Mouse (Mus musculus) urinary bladder, adult 2 months (tissue): ENCODE results near the gene 1700022I11Rik. TPM values are rescaled to one million over a fixed set of nuclear protein-coding genes. Genes with fewer than 3 reads are reported as not detected.

ENCODE experiments used
- polyA plus RNA-seq: library from polyadenylated mRNA; depleted of rRNA; stranded (reverse); fragments of >200 nt; gene quantifications from 2 replicates; pipeline ENCODE4 v1.2.3, GENCODE M21; 2012; rRNA removed

The 1700022I11Rik gene
- polyA plus RNA-seq, 1 experiment, result not detected

Other genes with a start within 250 kb of the 1700022I11Rik start
- gene 4930578G10Rik, start 234.1 kb upstream of the 1700022I11Rik start, polyA plus RNA-seq, result 0.19 TPM in 1 of 2 replicates, not detected in the other
- gene Ccl19, start 213.0 kb upstream of the 1700022I11Rik start, polyA plus RNA-seq, result 2.2 and 2.4 TPM in 2 replicates
- 115 and 130 TPM in 2 replicates for gene Ccl21a, start 195.6 kb upstream of the 1700022I11Rik start, polyA plus RNA-seq
- 0.03 and 0.10 TPM in 2 replicates for gene Fam205a1, start 115.7 kb upstream of the 1700022I11Rik start, polyA plus RNA-seq
- gene Gm12394, start 112.8 kb upstream of the 1700022I11Rik start, polyA plus RNA-seq, result not detected in 2 replicates
- not detected in 2 replicates for gene Fam205c, start 95.4 kb upstream of the 1700022I11Rik start, polyA plus RNA-seq
- gene Phf24, start 52.9 kb upstream of the 1700022I11Rik start, polyA plus RNA-seq, result 4.0 and 4.7 TPM in 2 replicates
- 26.1 and 46.1 TPM in 2 replicates for gene Dnajb5, start 19.8 kb upstream of the 1700022I11Rik start, polyA plus RNA-seq
- 176 and 192 TPM in 2 replicates for gene Vcp, start 30.9 kb downstream of the 1700022I11Rik start, polyA plus RNA-seq
- 9.5 and 11.6 TPM in 2 replicates for gene Fancg, start 40.9 kb downstream of the 1700022I11Rik start, polyA plus RNA-seq
- gene Pigo, start 56.2 kb downstream of the 1700022I11Rik start, polyA plus RNA-seq, result 12.7 and 13.1 TPM in 2 replicates
- gene Stoml2, start 62.1 kb downstream of the 1700022I11Rik start, polyA plus RNA-seq, result 72.2 and 94.8 TPM in 2 replicates
- gene Fam214b, start 76.6 kb downstream of the 1700022I11Rik start, polyA plus RNA-seq, result 15.7 and 24.8 TPM in 2 replicates
- 9.9 and 11.2 TPM in 2 replicates for gene Unc13b, start 89.3 kb downstream of the 1700022I11Rik start, polyA plus RNA-seq